1 mouse cellular context compared by ENCODE assay signal in genomic region chr17:37869676-37870205, GRCm38 (mm10).
TF ChIP-seq lines count a peak whose summit lies in the region.

No protein-coding gene starts in this region.

TF ChIP-seq in ES-E14, 5 proteins besides CTCF, POLR2A, EP300 and RAD21 (continued from another document):
- TF ChIP-seq CHD2 (IDR thresholded peaks at IDR 0.05; ENCODE audit: low read depth, low read length): no peak
- no peak for TF ChIP-seq ZC3H11A (IDR thresholded peaks at IDR 0.05; ENCODE audit: borderline replicate concordance, low read depth, low read length)
